Mouse (Mus musculus): Measurements from ENCODE around the gene Bckdhb. TPM values are rescaled to one million over a fixed set of nuclear protein-coding genes. Genes with fewer than 3 reads are reported as not detected.
A peak's percentile ranks its signal among the peaks of the same experiment; 100 is the strongest.

Gene Bckdhb
- polyA plus RNA-seq, 2 experiments, result 14.1 to 24.1 TPM

- H3K4me1 ChIP-seq (replicated peaks; ENCODE audit: control insufficient read depth in 2 of 2, insufficient read depth in 2 of 2, low read length in 1 of 2), result peaks cover 15% of the 10 kb centered on the region in 2 experiments
- no peaks in the 10 kb centered on the region for H3K27me3 ChIP-seq (ENCODE audit: control insufficient read depth, insufficient read depth, low read length)
- no peak overlapping the region for H3K4me3 ChIP-seq (ENCODE audit: insufficient read depth in 1 of 2, low read depth in 2 of 2, low read length in 2 of 2)
- no peak for TF ChIP-seq EP300 (IDR thresholded peaks at IDR 0.05; ENCODE audit: low read depth)
- no peak for TF ChIP-seq CTCF (IDR thresholded peaks at IDR 0.05; ENCODE audit: low read depth)
- DNase-seq (ENCODE audit: low read depth in 3 of 3, low spot score in 3 of 3), result no peak
- H3K36me3 ChIP-seq (replicated peaks; ENCODE audit: control insufficient read depth, insufficient read depth, low read depth), result no peaks in the 10 kb centered on the region
- H3K9ac ChIP-seq (replicated peaks), result no peak overlapping the region
- H3K9me3 ChIP-seq (ENCODE audit: control insufficient read depth, low read length), result no peaks in the 10 kb centered on the region
- no peak for ATAC-seq (ENCODE audit: insufficient read depth)
- H3K4me2 ChIP-seq (ENCODE audit: low read depth), result no peak overlapping the region
- WGBS (ENCODE audit: insufficient replicate concordance), result 53% methylated on average over 7 of the region's 7 CpGs
- no peak overlapping the region for H3K27ac ChIP-seq
Observed at GRCm38 (mm10) chr9:84108534-84108933, 183.6 kb downstream of the Bckdhb start.

- 60% methylated on average over 6 of the region's 6 CpGs for WGBS (ENCODE audit: insufficient replicate concordance)
- no peak overlapping the region for H3K9ac ChIP-seq (replicated peaks)
- H3K9me3 ChIP-seq (ENCODE audit: control insufficient read depth, low read length), result no peaks in the 10 kb centered on the region
- ATAC-seq (ENCODE audit: insufficient read depth) (no peak), DNase-seq (ENCODE audit: low read depth in 3 of 3, low spot score in 3 of 3) (no peak)
- H3K27me3 ChIP-seq (ENCODE audit: control insufficient read depth, insufficient read depth, low read length), result no peaks in the 10 kb centered on the region
- peaks cover 17 to 19% of the 10 kb centered on the region in 2 experiments for H3K4me1 ChIP-seq (replicated peaks; ENCODE audit: control insufficient read depth in 2 of 2, insufficient read depth in 2 of 2, low read length in 1 of 2)
- H3K27ac ChIP-seq, result no peak overlapping the region
- no peak overlapping the region for H3K4me3 ChIP-seq (ENCODE audit: insufficient read depth in 1 of 2, low read depth in 2 of 2, low read length in 2 of 2)
- TF ChIP-seq EP300 (IDR thresholded peaks at IDR 0.05; ENCODE audit: low read depth) (no peak), CTCF (IDR thresholded peaks at IDR 0.05; ENCODE audit: low read depth) (no peak)
- H3K4me2 ChIP-seq (ENCODE audit: low read depth), result no peak overlapping the region
- no peaks in the 10 kb centered on the region for H3K36me3 ChIP-seq (replicated peaks; ENCODE audit: control insufficient read depth, insufficient read depth, low read depth)
Observed at GRCm38 (mm10) chr9:84109777-84110478, 185.0 kb downstream of the Bckdhb start.

GRCm38 (mm10) chr9:84110616-84111015 lies 185.7 kb downstream of the Bckdhb start:
- no peak overlapping the region for H3K27ac ChIP-seq
- H3K27me3 ChIP-seq (ENCODE audit: control insufficient read depth, insufficient read depth, low read length), result no peaks in the 10 kb centered on the region
- H3K36me3 ChIP-seq (replicated peaks; ENCODE audit: control insufficient read depth, insufficient read depth, low read depth), result no peaks in the 10 kb centered on the region
- H3K4me2 ChIP-seq (ENCODE audit: low read depth), result no peak overlapping the region
- DNase-seq (ENCODE audit: low read depth in 3 of 3, low spot score in 3 of 3) (no peak), ATAC-seq (ENCODE audit: insufficient read depth) (no peak)
- H3K4me3 ChIP-seq (ENCODE audit: insufficient read depth in 1 of 2, low read depth in 2 of 2, low read length in 2 of 2), result no peak overlapping the region
- 68% methylated on average over 11 of the region's 11 CpGs for WGBS (ENCODE audit: insufficient replicate concordance)
- H3K9me3 ChIP-seq (ENCODE audit: control insufficient read depth, low read length), result no peaks in the 10 kb centered on the region
- no peak overlapping the region for H3K9ac ChIP-seq (replicated peaks)
- TF ChIP-seq CTCF (IDR thresholded peaks at IDR 0.05; ENCODE audit: low read depth), result no peak
- peaks cover 17 to 19% of the 10 kb centered on the region in 2 experiments for H3K4me1 ChIP-seq (replicated peaks; ENCODE audit: control insufficient read depth in 2 of 2, insufficient read depth in 2 of 2, low read length in 1 of 2)

- no peaks in the 10 kb centered on the region for H3K9me3 ChIP-seq (ENCODE audit: control insufficient read depth, low read length)
- H3K36me3 ChIP-seq (replicated peaks; ENCODE audit: control insufficient read depth, insufficient read depth, low read depth), result no peaks in the 10 kb centered on the region
- DNase-seq (ENCODE audit: low read depth in 3 of 3, low spot score in 3 of 3) (no peak), ATAC-seq (ENCODE audit: insufficient read depth) (peak; percentile 68)
- TF ChIP-seq EP300 (IDR thresholded peaks at IDR 0.05; ENCODE audit: low read depth), result no peak
- TF ChIP-seq CTCF (IDR thresholded peaks at IDR 0.05; ENCODE audit: low read depth), result no peak
- H3K4me1 ChIP-seq (replicated peaks; ENCODE audit: control insufficient read depth in 2 of 2, insufficient read depth in 2 of 2, low read length in 1 of 2), result peaks cover 17 to 19% of the 10 kb centered on the region in 2 experiments
- 0 out of 2 replicates have a peak overlapping the region, but pooled peaks have one; percentile 29 for H3K9ac ChIP-seq (replicated peaks)
- H3K27ac ChIP-seq, result no peak overlapping the region; the same call in 1 of the 2 replicates
- H3K27me3 ChIP-seq (ENCODE audit: control insufficient read depth, insufficient read depth, low read length), result no peaks in the 10 kb centered on the region
- 6% methylated on average over 1 of the region's 1 CpGs for WGBS (ENCODE audit: insufficient replicate concordance)
- peak overlapping the region in 1 of 2 experiments; percentile 18; a peak in 1 of 4 replicates for H3K4me3 ChIP-seq (ENCODE audit: insufficient read depth in 1 of 2, low read depth in 2 of 2, low read length in 2 of 2)
- peak overlapping the region; percentile 68 for H3K4me2 ChIP-seq (ENCODE audit: low read depth)
Observed at GRCm38 (mm10) chr9:84112319-84112718, 187.4 kb downstream of the Bckdhb start.

- TF ChIP-seq EP300 (IDR thresholded peaks at IDR 0.05; ENCODE audit: low read depth) (peak; percentile 94), CTCF (IDR thresholded peaks at IDR 0.05; ENCODE audit: low read depth) (no peak)
- DNase-seq (ENCODE audit: low read depth in 3 of 3, low spot score in 3 of 3) (peak; percentile 63 to 71 (median 70)), ATAC-seq (ENCODE audit: insufficient read depth) (peak; percentile 100)
- Histone ChIP-seq H3K9ac (replicated peaks) (no peak overlapping the region), H3K9me3 (ENCODE audit: control insufficient read depth, low read length) (no peaks in the 10 kb centered on the region), H3K36me3 (replicated peaks; ENCODE audit: control insufficient read depth, insufficient read depth, low read depth) (no peaks in the 10 kb centered on the region), H3K4me1 (replicated peaks; ENCODE audit: control insufficient read depth in 2 of 2, insufficient read depth in 2 of 2, low read length in 1 of 2) (peaks cover 17 to 19% of the 10 kb centered on the region in 2 experiments), H3K4me2 (ENCODE audit: low read depth) (peak overlapping the region; percentile 68), H3K27me3 (ENCODE audit: control insufficient read depth, insufficient read depth, low read length) (no peaks in the 10 kb centered on the region), H3K4me3 (ENCODE audit: insufficient read depth in 1 of 2, low read depth in 2 of 2, low read length in 2 of 2) (peak overlapping the region in 1 of 2 experiments; percentile 20; a peak in 1 of 4 replicates), H3K27ac (no peak overlapping the region)
- WGBS (ENCODE audit: insufficient replicate concordance), result 9% methylated on average over 12 of the region's 12 CpGs
Observed at GRCm38 (mm10) chr9:84112842-84113568, 188.1 kb downstream of the Bckdhb start.

Data from liver, embryonic 14.5 days (tissue).